Mouse (Mus musculus): ENCODE data around the gene Gch1.

GRCm38 (mm10) chr14:47196711-47197110 lies 7.5 kb upstream of the Gch1 start:
- TF ChIP-seq CTCF (IDR thresholded peaks at IDR 0.05; ENCODE audit: insufficient read depth, low read length): no peak
- TF ChIP-seq POLR2A (IDR thresholded peaks at IDR 0.05; ENCODE audit: borderline replicate concordance, extremely low read depth, low read depth, low read length): no peak
